Mouse (Mus musculus) lung, postnatal 4 days (tissue): ENCODE results near the gene Yipf2.
"Not testable (repeated sequence)": the region's sequence is repeated elsewhere in the genome, so short reads cannot be mapped to it uniquely, and the experiment has no call there.

ENCODE experiments used
- DNase-seq, 2 experiments: peaks; one replicate each; pipeline ENCODE4 v3.0.0; 2021

Gene Yipf2

GRCm38 (mm10) chr9:21594838-21595237 lies 2.2 kb upstream of the Yipf2 start:
- DNase-seq = no peak

- not testable (repeated sequence) for DNase-seq
These were observed 1.7 kb upstream of the Yipf2 start for GRCm38 (mm10) chr9:21594350-21594749.

DNA sequence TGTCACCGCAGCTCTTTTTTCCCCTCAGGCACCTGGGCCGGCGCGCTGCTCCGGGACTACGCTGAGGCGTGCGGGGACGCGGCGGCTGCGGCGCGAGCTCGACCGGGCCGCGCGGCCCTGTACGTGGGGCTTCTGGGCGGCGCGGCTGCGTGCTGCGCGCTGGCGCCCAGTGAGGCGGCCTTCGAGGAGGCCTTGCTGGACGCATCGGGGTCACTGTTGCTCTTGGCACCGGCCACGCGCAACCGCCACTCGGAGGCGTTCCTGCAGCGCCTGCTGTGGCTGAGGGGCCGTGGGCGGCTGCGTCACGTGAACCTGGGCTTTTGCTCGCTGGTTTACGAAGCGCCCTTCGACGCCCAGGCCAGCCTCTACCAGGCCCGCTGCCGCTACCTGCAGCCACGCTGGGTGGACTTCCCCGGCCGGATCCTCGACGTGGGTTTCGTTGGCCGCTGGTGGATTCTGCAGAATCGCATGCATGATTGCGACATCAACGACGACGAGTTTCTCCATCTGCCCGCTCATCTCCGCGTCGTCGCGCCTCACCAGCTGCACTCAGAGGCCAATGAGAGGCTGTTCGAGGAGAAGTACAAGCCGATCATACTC lies 594 bp upstream of the Yipf2 start:
- DNase-seq = peak; percentile 63 to 75

GRCm38 (mm10) chr9:21591831-21592702 lies 561 bp downstream of the Yipf2 start:
- no peak for DNase-seq

DNA sequence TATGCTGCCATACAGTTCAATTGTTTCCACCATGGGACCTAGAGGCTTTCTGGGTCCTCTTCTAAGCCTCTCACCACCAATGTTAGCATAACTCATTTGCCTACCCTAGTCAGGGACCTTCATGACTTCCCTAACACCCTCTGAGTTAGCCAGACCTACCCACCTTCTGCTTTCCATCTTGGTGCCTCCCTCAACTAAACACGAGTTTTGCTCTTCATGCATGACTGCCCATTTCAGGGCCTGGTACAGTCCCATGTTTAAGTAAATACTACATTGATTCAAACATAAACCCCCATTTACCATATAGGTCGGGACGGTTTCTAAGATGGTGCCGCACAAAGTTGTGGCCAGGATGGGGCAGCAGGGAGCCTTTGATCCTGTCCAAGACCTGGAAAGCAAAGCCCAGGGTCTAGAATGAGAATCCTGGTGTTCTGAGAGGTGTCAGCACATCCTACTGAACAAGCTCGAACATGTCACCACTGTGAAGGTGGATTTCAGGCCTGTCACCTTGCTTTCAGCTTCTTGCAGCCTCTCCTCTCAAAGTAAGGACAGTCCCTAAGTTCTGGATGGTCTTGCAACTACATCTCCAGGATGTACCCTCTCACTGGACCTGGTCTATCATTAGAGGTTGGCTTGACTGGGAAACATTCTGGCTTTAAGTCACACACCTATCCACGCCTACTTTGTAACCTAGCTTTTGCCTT lies 1.3 kb downstream of the Yipf2 start:
- no peak for DNase-seq

GRCm38 (mm10) chr9:21589538-21589937 lies 3.1 kb downstream of the Yipf2 start:
- DNase-seq = no peak

DNA sequence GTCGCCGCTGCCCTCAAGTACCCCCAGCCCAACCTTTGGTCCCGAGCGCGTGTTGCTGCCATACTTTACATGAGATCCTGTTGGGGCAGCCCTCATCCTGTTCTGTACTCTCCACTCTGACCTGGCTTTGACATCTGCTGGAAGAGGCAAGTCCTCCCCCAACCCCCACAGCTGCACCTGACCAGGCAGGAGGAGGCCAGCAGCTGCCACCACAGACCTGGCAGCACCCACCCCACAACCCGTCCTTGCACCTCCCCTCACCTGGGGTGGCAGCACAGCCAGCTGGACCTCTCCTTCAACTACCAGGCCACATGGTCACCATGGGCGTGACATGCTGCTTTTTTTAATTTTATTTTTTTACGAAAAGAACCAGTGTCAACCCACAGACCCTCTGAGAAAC lies 4.3 kb downstream of the Yipf2 start:
- no peak for DNase-seq

- no peak for DNase-seq
These were observed 4.8 kb downstream of the Yipf2 start for GRCm38 (mm10) chr9:21587678-21588349.

DNA sequence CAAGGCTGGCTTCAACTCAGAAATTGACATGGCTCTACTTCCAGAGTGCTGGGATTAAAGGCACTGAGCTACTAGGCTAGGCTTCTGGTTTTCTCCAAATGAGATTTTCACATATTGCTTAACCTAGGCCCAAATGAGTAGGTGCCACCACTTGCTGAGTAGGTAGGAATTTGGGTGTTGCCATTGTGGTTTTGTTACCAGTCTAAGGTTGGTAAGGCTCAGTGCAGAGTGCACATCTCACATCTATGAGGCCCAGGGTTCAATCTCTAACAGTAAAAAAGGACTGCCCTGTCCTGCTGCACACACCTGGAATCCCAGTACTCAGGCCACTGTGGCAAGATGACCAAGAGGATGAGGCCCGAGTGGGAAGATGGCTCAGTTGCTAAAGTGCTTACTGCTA lies 7.2 kb downstream of the Yipf2 start:
- no peak for DNase-seq

GRCm38 (mm10) chr9:21578226-21578625 lies 14.4 kb downstream of the Yipf2 start:
- DNase-seq = no peak

GRCm38 (mm10) chr9:21576286-21576685 lies 16.3 kb downstream of the Yipf2 start:
- no peak for DNase-seq

DNA sequence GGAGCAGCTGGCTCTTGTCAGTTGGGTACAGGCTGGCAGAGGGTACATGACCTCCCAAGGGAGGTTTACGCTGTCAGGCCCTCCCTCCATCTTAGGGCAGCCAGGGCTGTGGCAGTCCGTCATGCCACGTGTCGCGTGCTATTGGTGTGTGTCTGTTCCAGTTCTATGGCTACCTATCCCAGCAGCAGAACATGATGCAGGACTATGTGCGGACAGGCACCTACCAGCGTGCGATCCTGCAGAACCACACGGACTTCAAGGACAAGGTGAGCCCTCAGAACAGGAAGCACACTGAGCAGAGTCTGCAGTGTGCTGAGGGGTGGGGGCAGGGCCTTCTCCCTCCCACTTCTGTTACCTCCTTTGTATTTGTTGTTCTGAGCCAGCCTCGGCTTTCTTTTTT lies 17.4 kb downstream of the Yipf2 start:
- DNase-seq = no peak

GRCm38 (mm10) chr9:21574012-21574801 lies 18.4 kb downstream of the Yipf2 start:
- DNase-seq = no peak

GRCm38 (mm10) chr9:21568657-21569255 lies 23.9 kb downstream of the Yipf2 start:
- no peak for DNase-seq

DNA sequence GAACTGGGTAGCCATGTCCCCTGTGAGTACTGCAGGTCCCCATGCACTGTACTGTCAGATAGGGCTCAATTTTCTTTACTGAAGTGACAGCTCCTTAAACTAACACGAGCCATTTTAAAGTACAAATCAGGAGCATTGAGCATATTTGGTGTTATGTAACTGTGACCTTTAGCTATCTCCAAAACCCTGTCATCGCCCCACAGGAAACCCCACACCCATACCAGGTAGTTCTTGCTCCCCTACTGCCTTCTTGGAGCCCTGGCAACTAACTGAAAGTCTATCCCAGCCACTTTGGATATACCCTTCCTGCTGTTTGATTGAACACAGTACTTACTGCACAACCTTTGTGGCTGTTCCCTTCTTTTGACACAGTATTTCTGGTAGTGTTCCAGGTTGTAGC lies 25.6 kb downstream of the Yipf2 start:
- DNase-seq = no peak

DNA sequence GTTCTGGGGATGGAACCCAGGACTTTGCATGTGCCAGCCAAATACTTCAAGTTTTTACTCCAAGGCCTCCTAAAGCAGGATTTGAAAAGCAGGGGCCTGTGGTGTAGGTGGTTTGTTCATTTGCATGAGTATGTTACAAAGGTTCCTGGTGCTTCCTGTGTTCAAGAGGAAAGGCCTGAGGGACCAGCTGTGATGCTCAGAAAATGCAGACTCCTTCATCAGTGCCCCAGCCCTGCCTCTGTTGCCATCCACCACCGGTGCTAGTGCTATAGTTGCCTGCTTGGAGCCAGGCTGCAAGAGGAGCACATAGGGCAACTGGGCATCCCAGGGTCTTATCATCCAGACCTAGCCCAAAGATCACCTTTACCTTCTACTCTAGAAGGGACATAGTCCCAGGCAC lies 26.1 kb downstream of the Yipf2 start:
- DNase-seq = no peak

- DNase-seq = no peak
These were observed 27.5 kb downstream of the Yipf2 start for GRCm38 (mm10) chr9:21565004-21565586.

DNA sequence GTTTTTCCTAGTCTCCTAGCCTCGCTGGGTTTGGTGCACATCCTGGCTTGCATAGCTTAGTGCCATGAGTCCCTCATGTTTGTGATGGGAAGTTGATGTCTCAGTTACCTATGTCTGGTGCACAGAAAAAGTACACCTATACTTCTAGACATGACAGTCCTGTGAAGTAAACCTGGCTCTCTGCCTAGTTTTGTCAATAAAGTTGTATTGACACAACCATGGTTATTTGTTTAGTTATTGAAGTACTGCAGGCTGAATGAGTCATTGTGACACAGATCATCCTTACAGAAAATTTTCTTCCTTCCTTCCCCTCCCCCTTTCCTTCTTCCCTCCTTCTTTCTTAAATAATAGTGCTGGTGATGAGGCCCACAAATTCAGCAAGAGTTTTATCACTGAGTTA lies 28.2 kb downstream of the Yipf2 start:
- no peak for DNase-seq

DNA sequence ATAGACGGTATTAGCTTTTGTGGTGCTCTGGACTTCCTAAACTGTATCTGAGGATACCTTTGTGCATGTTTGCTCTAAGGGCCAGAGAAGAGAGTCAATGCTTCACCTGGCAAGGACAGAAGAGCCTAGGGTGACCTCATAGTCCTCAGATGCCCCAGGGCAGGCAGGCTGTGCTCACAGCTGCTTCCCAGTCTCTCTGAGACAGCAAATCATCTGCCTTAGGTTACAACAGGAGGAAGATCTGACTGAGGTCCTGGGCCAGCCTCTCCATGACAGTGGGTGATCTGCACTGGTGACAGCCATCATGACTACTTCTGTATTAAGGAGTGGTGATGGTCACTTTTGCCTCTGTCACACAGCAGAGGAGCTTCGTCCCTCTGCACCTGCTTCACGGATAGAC lies 33.5 kb downstream of the Yipf2 start:
- DNase-seq = no peak

GRCm38 (mm10) chr9:21558366-21558765 lies 34.3 kb downstream of the Yipf2 start:
- DNase-seq = no peak

DNA sequence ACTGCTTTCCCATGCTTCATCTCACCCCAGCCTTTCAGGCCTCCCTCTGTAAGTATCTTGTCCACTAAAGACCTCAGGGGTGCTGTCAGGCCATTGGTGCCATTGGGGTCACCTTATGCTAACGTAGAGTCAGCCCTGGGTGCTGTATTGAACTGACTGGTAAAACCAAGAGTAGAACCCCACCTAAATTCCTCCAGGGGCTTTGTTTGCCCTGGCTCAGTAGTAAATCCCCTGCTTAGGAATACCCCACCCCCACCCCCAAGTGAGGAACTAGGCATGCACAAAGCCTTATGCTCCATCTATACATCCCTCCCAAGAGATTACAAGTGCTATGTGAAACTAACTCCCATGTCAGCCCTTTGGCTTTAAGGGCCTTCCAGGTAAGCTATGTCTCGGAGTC lies 35.1 kb downstream of the Yipf2 start:
- DNase-seq = no peak

- peak; percentile 20 to 70 for DNase-seq
These were observed 35.6 kb downstream of the Yipf2 start for GRCm38 (mm10) chr9:21556996-21557395.
